Mouse (Mus musculus) heart, embryonic 11.5 days (tissue): Measurements from ENCODE around the gene Kcnip1. TPM values are rescaled to one million over a fixed set of nuclear protein-coding genes. Genes with fewer than 3 reads are reported as not detected.

Experiments used
- ATAC-seq: fragments of 200-750 bp; cut with Nextera tagmentation; replicated peaks from 2 replicates; pipeline ENCODE4 v1.8.0; 2017; ENCODE audit warnings: moderate library complexity; ENCODE audit not compliant: insufficient number of reproducible peaks, low FRiP score, low TSS enrichment
- H3K27ac ChIP-seq: fragments of 300-500 bp; sonication (generic); 2 replicates; pipeline ENCODE4 v1.5.1; 2014; ENCODE audit warnings: mild to moderate bottlenecking, low read depth, low read length
- H3K27me3 ChIP-seq: fragments of 300-500 bp; sonication (generic); 2 replicates; pipeline ENCODE4 v1.6.1; 2014; ENCODE audit warnings: mild to moderate bottlenecking, low read length, mixed read lengths; ENCODE audit not compliant: control insufficient read depth, insufficient read depth
- H3K36me3 ChIP-seq: fragments of 300-500 bp; sonication (generic); 2 replicates; pipeline ENCODE4 v1.6.1; 2014; ENCODE audit warnings: mild to moderate bottlenecking, low read length, moderate library complexity, mixed read lengths; ENCODE audit not compliant: control insufficient read depth, insufficient read depth
- H3K4me1 ChIP-seq: fragments of 300-500 bp; sonication (generic); 2 replicates; pipeline ENCODE4 v1.6.1; 2014; ENCODE audit warnings: low read length; ENCODE audit not compliant: control insufficient read depth, insufficient read depth
- H3K4me2 ChIP-seq: fragments of 300-500 bp; sonication (generic); 2 replicates; pipeline ENCODE4 v1.6.1; 2014; ENCODE audit warnings: mild to moderate bottlenecking, moderate library complexity
- H3K4me3 ChIP-seq: fragments of 300-500 bp; sonication (generic); 2 replicates; pipeline ENCODE4 v1.5.1; 2014; ENCODE audit warnings: low read depth, low read length
- H3K9ac ChIP-seq: fragments of 300-500 bp; sonication (generic); 2 replicates; pipeline ENCODE4 v1.6.1; 2014; ENCODE audit warnings: mild to moderate bottlenecking, low read depth, low read length, moderate library complexity
- H3K9me3 ChIP-seq: fragments of 300-500 bp; sonication (generic); replicated peaks from 2 replicates; pipeline ENCODE4 v1.6.1; 2016; ENCODE audit warnings: low read length; ENCODE audit not compliant: control insufficient read depth
- WGBS: fragments of 180-500 bp; shearing (Covaris S2); extraction: QIAGEN DNeasy Blood & Tissue Kit; methylation state at CpG from one replicate; pipeline ENCODE4 v1.1.7; 2014; ENCODE audit not compliant: insufficient replicate concordance; 5-methylcytosine and 5-hydroxymethylcytosine counted together
- polyA plus RNA-seq: library from polyadenylated mRNA; unstranded; fragments of >200 nt; fragmentation: Nextera tagmentation; extraction: Ambion mirVana; gene quantifications from 2 replicates; pipeline ENCODE4 v1.2.1, GENCODE M21; 2014

Gene Kcnip1
- polyA plus RNA-seq, 1 experiment from 2014 or later = 0.44 TPM

GRCm38 (mm10) chr11:33733269-33733668 lies 259.7 kb downstream of the Kcnip1 start:
- ATAC-seq = no peak
- no peak overlapping the region for H3K4me2 ChIP-seq
- H3K27ac ChIP-seq = no peak overlapping the region

GRCm38 (mm10) chr11:33732358-33732757 lies 260.6 kb downstream of the Kcnip1 start:
- Histone ChIP-seq H3K4me1 (no peaks in the 10 kb centered on the region), H3K4me2 (no peak overlapping the region), H3K9ac (no peak overlapping the region), H3K27me3 (peaks cover 12% of the 10 kb centered on the region), H3K9me3 (no peaks in the 10 kb centered on the region), H3K27ac (no peak overlapping the region), H3K4me3 (no peak overlapping the region), H3K36me3 (no peaks in the 10 kb centered on the region)
- no peak for ATAC-seq
- 82% methylated on average over 8 of the region's 8 CpGs for WGBS

More at GRCm38 (mm10) chr11:33733269-33733668, 259.7 kb downstream of the Kcnip1 start:
- Histone ChIP-seq H3K4me1 (no peaks in the 10 kb centered on the region), H3K9ac (no peak overlapping the region), H3K9me3 (no peaks in the 10 kb centered on the region), H3K27me3 (peaks cover 12% of the 10 kb centered on the region), H3K4me3 (no peak overlapping the region), H3K36me3 (no peaks in the 10 kb centered on the region)
- 4% methylated on average over 3 of the region's 3 CpGs for WGBS

DNA sequence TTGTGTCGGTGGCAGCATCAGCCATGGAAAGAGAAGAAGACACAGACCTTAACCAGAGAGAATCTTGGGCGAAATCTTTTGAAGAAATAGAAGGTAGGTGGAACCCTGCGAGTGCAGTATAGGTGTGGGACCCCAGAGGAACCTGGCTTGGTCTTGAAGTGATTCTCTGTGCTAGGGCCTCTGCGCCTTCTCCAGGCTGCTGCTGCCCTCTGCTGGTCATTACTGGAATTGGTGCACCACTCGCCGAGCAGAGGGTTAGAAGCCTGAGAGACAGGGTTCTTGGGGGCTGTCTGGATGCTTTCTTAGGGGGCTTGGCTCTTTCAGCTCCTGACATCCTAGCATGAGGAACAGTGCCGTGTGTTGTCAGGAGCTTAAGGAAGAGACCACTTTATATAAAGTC lies 271.7 kb downstream of the Kcnip1 start:
- no peak for ATAC-seq
- H3K4me2 ChIP-seq = no peak overlapping the region
- H3K4me1 ChIP-seq = no peaks in the 10 kb centered on the region
- H3K9ac ChIP-seq = no peak overlapping the region
- WGBS = 25% methylated on average over 7 of the region's 7 CpGs
- H3K4me3 ChIP-seq = no peak overlapping the region
- peaks cover 4% of the 10 kb centered on the region for H3K27me3 ChIP-seq
- H3K27ac ChIP-seq = no peak overlapping the region
- no peaks in the 10 kb centered on the region for H3K36me3 ChIP-seq
- no peaks in the 10 kb centered on the region for H3K9me3 ChIP-seq

DNA sequence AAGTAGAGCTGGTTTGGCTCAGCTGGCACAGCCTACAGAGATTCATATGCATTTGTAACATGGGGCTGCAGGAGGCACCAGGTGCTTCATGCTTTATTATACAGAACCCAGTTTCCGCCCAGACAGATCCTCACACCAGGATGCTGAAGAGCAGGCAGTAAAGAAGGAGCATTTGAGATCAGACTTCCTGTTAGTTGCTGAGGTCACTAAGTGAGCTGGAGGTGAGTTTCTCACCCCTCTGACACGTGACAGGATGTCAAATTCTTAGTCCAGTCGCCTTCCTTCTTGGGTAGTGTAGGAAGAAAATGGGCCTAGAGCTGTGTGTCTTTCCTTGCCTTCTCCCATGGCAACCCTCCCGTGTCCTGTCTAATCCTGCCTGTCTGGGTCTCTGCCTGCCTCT lies 286.2 kb downstream of the Kcnip1 start:
- no peaks in the 10 kb centered on the region for H3K4me1 ChIP-seq

GRCm38 (mm10) chr11:33701958-33702459 lies 290.9 kb downstream of the Kcnip1 start:
- no peaks in the 10 kb centered on the region for H3K9me3 ChIP-seq
- no peaks in the 10 kb centered on the region for H3K4me1 ChIP-seq
- WGBS = 37% methylated on average over 2 of the region's 2 CpGs
- H3K9ac ChIP-seq = no peak overlapping the region
- no peaks in the 10 kb centered on the region for H3K36me3 ChIP-seq
- no peak overlapping the region for H3K4me2 ChIP-seq
- peaks cover 2% of the 10 kb centered on the region; the same call in 1 of the 2 replicates for H3K27me3 ChIP-seq
- no peak overlapping the region for H3K27ac ChIP-seq
- ATAC-seq = no peak
- no peak overlapping the region for H3K4me3 ChIP-seq

More for the DNA sequence above, 286.2 kb downstream of the Kcnip1 start:
- Histone ChIP-seq H3K9ac (no peak overlapping the region), H3K4me3 (no peak overlapping the region), H3K36me3 (no peaks in the 10 kb centered on the region), H3K9me3 (no peaks in the 10 kb centered on the region), H3K27ac (no peak overlapping the region), H3K27me3 (peaks cover 2% of the 10 kb centered on the region; the same call in 1 of the 2 replicates), H3K4me2 (no peak overlapping the region)
- no peak for ATAC-seq
- WGBS = 27% methylated on average over 4 of the region's 4 CpGs

GRCm38 (mm10) chr11:33701236-33701957 lies 291.6 kb downstream of the Kcnip1 start:
- H3K4me2 ChIP-seq = no peak overlapping the region
- ATAC-seq = no peak
- no peaks in the 10 kb centered on the region for H3K36me3 ChIP-seq
- 51% methylated on average over 1 of the region's 1 CpGs for WGBS
- no peak overlapping the region for H3K9ac ChIP-seq
- no peaks in the 10 kb centered on the region for H3K27me3 ChIP-seq
- no peak overlapping the region for H3K4me3 ChIP-seq
- no peaks in the 10 kb centered on the region for H3K9me3 ChIP-seq
- no peak overlapping the region for H3K27ac ChIP-seq
- no peaks in the 10 kb centered on the region for H3K4me1 ChIP-seq

DNA sequence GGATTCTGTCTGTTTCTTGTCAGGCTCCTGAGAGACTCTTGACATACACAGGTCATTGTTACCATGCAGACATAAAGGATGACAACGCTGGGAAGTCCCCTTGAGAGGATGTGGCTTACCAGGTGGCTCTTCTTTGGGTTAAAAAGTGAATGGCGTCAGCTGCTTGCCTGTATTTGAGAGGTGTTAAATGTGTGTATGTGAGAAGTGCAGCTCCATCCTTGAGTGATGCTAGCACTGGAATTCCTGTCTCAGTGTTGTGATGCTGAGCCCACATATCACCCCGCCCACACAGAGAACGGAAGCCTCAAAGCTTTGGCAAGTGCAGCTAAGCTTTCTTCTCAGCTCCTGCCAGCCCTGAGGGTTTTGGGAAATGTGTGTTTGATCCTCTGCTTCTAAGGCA lies 292.2 kb downstream of the Kcnip1 start:
- no peak for ATAC-seq
- Histone ChIP-seq H3K36me3 (no peaks in the 10 kb centered on the region), H3K9me3 (no peaks in the 10 kb centered on the region), H3K27me3 (no peaks in the 10 kb centered on the region), H3K4me1 (no peaks in the 10 kb centered on the region), H3K27ac (no peak overlapping the region), H3K4me3 (no peak overlapping the region), H3K4me2 (no peak overlapping the region), H3K9ac (no peak overlapping the region)
- 44% methylated on average over 4 of the region's 4 CpGs for WGBS

- Histone ChIP-seq H3K9me3 (no peaks in the 10 kb centered on the region), H3K4me1 (no peaks in the 10 kb centered on the region), H3K27ac (no peak overlapping the region), H3K9ac (no peak overlapping the region), H3K4me2 (no peak overlapping the region), H3K27me3 (no peaks in the 10 kb centered on the region), H3K4me3 (no peak overlapping the region), H3K36me3 (no peaks in the 10 kb centered on the region)
- no peak for ATAC-seq
- WGBS = 78% methylated on average over 3 of the region's 3 CpGs
These were observed 302.8 kb downstream of the Kcnip1 start for GRCm38 (mm10) chr11:33690181-33690580.

- no peak overlapping the region for H3K4me2 ChIP-seq
- no peak overlapping the region for H3K4me3 ChIP-seq
- ATAC-seq = no peak
- H3K36me3 ChIP-seq = no peaks in the 10 kb centered on the region
- H3K27me3 ChIP-seq = peaks cover under 1% of the 10 kb centered on the region; the same call in 1 of the 2 replicates
- no peak overlapping the region for H3K9ac ChIP-seq
- WGBS = 61% methylated on average over 3 of the region's 3 CpGs
- H3K9me3 ChIP-seq = no peaks in the 10 kb centered on the region
- H3K4me1 ChIP-seq = no peaks in the 10 kb centered on the region
- H3K27ac ChIP-seq = no peak overlapping the region
These were observed 307.0 kb downstream of the Kcnip1 start for GRCm38 (mm10) chr11:33685904-33686303.
